Mouse (Mus musculus) liver, postnatal 0 days (tissue): ENCODE data around the gene Brsk2.

Experiments used
- CTCF ChIP-seq: sonication (generic); IDR thresholded peaks from 2 replicates; pipeline ENCODE4 v1.5.1; 2016; ENCODE audit warnings: antibody characterized with exemption, low read depth
- EP300 ChIP-seq: IDR thresholded peaks from 2 replicates; pipeline ENCODE4 v1.6.1; 2016; ENCODE audit warnings: antibody characterized with exemption, low read depth, mild to moderate bottlenecking

DNA sequence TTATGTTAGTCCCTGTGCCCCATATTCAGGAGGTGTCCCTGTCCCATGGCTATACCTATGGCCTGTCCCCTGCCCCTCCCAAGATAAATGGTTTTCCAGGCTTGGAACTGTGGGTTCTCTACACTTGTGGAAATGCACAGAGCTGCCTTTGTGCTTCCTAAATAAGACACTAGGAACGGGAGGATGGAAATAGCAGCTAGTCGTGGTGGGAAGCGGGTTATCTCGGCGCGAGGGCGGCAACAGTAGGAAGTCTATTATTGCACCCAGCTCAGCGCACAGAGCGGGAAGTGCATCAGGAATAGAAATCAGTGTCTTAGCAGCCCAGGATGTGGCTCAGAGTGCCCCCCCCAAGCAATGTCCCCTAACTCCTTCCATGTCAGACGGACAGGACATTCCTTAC, 20.9 kb upstream of the Brsk2 start:
- no peak for TF ChIP-seq CTCF
- no peak for TF ChIP-seq EP300
